Mouse (Mus musculus): ENCODE measurements around the gene Micall1.
A peak's percentile ranks its signal among the peaks of the same experiment; 100 is the strongest.

Gene Micall1

DNA sequence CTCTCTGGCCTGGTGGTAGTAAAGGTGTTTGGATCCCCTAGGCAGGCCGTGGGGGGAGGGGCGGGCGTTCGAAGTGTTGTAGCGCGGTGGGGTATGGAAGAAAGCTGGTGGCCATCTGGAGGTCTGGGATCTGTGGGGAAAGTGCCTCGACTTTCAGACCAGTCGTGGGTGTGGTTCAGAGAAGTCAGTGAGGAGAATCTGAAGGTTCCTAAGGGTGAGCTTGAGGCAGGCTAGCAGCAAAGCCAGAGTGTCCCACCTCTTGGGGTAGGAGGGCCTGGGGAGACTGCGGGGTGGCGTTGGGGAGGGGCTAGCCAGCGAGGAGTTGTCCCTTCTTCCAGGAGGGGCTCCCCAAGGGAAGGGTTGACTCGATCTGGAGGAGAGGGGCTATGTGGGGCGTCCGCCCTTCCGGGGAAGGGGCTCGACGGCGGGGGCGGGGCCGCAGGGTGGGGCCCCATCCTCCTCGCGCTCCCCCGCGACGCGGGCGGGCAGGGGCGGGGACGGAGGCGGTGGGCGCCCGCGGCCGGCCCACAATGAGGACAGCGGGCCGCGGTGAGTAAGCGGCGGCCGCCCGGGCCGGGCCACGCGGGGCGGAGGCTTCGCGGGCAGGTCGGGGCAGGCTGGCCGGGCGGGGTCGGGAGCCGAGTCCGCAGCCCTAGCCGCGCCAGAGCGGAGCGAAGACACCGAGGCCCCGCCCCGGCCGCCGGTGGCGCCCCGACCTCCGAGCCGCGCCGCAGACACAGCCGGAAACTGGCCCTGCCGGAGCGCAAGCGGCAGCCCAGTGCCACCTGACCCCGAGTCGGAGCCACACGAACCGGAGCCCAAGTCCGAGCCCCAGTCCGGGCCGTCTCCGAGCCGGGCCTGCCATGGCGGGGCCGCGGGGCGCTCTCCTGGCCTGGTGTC is at the start of gene Micall1:
TSS of gene Micall1 (plus strand) at position 478 of the 900 bp plus-strand sequence.
- Histone ChIP-seq H3K27me3 (ENCODE audit: control insufficient read depth, insufficient read depth, low read length, poor library complexity, severe bottlenecking) (no peaks in the 10 kb centered on the region; the same call in 1 of the 2 replicates), H3K36me3 (ENCODE audit: control insufficient read depth, insufficient read depth, low read length, poor library complexity, severe bottlenecking) (peaks cover 5% of the 10 kb centered on the region; the same call in 1 of the 2 replicates)
- peak; percentile 72 for DNase-seq (ENCODE audit: low read depth, low spot score)

DNA sequence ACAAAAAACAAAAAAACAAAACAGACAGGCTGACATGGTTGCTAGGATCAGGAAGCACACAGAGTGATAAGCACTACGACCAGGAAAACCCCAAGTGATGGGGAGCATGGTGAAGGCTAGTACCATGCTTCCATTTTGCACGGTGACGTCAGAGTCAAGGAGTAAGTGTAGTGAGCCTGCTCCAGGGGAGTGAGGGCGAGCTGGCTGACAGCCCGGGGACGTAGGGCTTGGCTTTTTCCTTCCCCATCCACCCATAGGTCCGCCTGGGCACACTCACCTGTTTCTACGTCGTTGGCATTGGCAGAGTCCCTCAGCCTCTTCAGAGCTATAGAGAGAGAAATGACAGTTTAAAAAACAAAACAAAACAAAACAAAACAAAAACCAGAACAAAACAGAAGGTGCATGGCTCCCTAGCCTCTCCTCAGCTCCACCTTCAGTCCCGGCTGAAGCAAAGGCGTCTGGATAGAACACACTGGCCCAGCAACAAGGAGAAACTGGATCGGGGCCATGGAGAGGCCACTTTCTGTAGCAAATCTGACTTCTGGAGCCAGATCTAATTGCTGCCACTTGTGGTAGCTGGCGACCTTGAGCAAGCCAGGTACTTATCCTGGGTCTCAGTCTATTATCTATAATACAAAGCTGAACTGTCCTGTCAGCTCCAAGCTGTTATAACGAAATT is 47.7 kb upstream of the Micall1 start:
- peaks cover 3% of the 10 kb centered on the region for H3K36me3 ChIP-seq (ENCODE audit: control insufficient read depth, insufficient read depth, low read length, poor library complexity, severe bottlenecking)
- DNase-seq (ENCODE audit: low read depth, low spot score): no peak
- no peaks in the 10 kb centered on the region for H3K27me3 ChIP-seq (ENCODE audit: control insufficient read depth, insufficient read depth, low read length, poor library complexity, severe bottlenecking)

DNA sequence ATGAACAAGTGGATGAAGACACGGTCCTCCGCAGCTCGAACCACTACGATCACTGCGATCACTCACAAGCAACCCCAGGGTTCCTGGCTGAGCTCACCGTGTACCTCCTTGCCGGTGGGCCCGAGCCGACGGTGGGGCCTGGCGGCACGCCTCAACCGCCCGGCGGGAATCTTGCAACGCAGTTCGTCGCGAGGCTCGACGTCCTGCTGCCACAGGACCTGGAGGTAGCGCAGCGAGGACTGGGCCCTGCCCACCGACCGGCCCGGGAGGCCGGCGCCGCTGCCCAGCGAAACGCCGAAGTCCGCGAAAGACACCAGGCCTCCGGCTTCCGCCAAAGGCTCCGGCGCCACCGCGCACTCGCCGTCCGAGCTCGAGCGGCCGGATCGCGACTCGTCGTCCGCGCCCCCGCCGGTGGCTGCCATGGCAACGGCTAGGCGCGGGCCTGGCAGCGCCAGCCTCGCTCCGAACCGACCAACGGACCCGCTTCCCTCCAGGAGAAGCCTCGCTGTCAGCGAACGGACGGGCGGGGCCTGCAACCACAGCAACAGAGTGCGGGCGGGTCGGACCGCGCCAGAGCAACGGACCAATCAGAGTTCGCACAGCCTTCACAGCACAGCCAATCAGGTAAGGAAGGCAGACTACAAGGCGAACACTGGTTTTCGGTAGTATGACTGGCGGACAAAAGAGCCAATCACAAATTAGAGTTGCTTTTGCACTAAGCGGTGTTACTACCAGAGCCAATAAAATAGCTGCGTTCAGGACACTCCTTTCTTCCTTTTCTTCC is 46.1 kb upstream of the Micall1 start, which contains the start of gene Ankrd54:
TSS of gene Ankrd54 (minus strand) at position 518 of the 784 bp plus-strand sequence.
- no peaks in the 10 kb centered on the region for H3K27me3 ChIP-seq (ENCODE audit: control insufficient read depth, insufficient read depth, low read length, poor library complexity, severe bottlenecking)
- peak; percentile 100 for DNase-seq (ENCODE audit: low read depth, low spot score)
- H3K36me3 ChIP-seq (ENCODE audit: control insufficient read depth, insufficient read depth, low read length, poor library complexity, severe bottlenecking): no peaks in the 10 kb centered on the region

DNA sequence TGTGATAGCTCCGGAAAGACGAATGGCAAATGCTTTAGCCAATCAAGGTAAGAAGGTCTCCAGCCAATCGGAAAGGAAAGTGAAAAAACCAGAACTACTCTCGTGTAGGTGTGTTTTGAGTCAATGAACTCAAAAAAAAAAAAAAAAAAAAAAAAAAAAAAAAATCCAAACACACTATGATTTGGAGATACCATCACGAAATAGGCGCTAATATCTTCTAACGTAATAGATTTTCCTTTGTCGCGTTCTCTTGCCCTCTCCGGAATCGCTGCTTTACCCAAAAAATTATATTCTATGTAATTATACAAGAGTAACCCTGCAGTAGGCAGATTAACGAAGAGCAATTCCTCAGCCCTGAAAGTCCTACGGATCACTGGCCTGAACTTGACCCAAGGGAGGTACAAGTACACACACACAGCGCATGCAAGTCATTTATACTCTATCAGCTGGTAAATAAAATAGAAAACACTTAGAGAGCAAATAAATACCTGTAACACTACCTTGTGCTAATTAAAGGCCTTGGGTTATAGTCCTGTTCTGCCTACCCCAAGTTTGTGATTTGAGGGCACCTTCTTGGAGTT is 45.4 kb upstream of the Micall1 start:
- Histone ChIP-seq H3K27me3 (ENCODE audit: control insufficient read depth, insufficient read depth, low read length, poor library complexity, severe bottlenecking) (no peaks in the 10 kb centered on the region), H3K36me3 (ENCODE audit: control insufficient read depth, insufficient read depth, low read length, poor library complexity, severe bottlenecking) (no peaks in the 10 kb centered on the region)
- DNase-seq (ENCODE audit: low read depth, low spot score): no peak

DNA sequence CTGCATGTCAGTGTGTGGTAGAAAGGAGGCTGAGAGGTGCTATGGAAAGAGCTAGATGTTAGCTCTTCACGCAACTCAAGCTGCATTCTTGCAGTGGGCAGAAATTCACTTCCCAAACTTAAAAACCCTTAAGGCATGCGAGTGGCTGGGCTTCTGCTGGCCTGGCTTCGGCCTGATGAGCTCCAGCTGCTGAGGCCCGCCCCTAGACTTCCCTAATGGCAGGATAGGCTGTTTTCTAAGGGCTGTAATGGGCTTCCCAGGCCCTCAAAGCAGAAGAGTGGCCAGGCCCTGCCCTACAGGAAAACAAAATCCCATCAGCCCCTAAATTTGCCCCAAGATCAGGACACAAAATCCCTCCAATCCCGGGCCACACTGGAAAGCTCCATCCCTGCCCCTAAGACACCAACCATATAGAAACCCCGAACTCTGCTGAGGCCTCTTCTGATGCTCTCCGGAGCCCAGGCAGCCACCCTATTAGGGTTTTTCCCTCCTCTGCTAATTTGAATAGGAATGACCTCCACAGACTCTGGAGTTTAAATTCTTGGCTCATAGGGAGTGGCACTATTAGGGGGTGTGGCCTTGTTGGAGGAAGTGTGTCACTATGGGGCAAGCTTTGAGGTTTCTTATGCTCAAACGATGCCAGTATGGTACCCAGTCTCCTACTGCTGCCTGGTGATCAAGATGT is 43.5 kb upstream of the Micall1 start:
- Histone ChIP-seq H3K36me3 (ENCODE audit: control insufficient read depth, insufficient read depth, low read length, poor library complexity, severe bottlenecking) (no peaks in the 10 kb centered on the region), H3K27me3 (ENCODE audit: control insufficient read depth, insufficient read depth, low read length, poor library complexity, severe bottlenecking) (no peaks in the 10 kb centered on the region)
- no peak for DNase-seq (ENCODE audit: low read depth, low spot score)

DNA sequence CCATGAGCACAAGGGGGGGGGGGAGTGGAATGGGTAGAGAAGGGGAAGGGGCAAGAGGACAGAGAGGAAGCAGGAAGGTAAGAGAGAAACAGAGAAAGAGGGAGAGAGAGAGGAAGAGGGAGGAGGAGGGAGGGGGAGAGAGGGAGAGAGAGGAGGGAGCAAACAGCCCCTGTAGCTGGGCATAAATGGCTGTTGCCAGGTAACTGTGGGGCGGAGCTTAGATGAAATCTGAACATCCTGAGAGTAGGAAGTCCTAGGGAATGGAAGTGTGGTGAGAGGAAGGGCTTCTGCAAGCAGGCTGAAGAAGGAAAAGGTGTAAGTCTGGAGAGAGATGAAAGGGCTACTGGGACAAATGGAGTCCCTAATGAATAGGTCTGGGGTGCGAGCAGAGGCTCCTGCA is 42.4 kb upstream of the Micall1 start:
- DNase-seq (ENCODE audit: low read depth, low spot score): no peak
- H3K36me3 ChIP-seq (ENCODE audit: control insufficient read depth, insufficient read depth, low read length, poor library complexity, severe bottlenecking): no peaks in the 10 kb centered on the region
- no peaks in the 10 kb centered on the region for H3K27me3 ChIP-seq (ENCODE audit: control insufficient read depth, insufficient read depth, low read length, poor library complexity, severe bottlenecking)

DNA sequence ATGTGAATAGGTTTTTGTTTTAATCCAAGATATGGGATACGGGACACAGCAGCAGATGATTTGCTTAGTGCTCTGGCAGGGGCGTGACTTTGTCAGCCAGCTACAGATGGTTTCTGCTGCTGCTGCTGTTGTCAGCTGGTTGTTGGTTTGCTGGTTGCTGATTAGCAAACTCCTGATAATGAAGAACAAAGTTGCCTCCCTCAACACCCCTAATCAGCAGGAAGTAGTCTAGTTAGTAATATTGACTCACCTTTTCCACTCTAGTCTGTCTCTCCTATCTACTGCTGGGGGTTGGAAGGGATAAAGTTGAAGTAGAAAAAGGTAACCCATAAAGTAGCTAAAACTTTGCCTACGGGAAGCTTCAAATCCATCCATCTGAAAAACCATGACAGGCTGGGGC is 41.1 kb upstream of the Micall1 start:
- no peak for DNase-seq (ENCODE audit: low read depth, low spot score)
- no peaks in the 10 kb centered on the region for H3K36me3 ChIP-seq (ENCODE audit: control insufficient read depth, insufficient read depth, low read length, poor library complexity, severe bottlenecking)
- H3K27me3 ChIP-seq (ENCODE audit: control insufficient read depth, insufficient read depth, low read length, poor library complexity, severe bottlenecking): no peaks in the 10 kb centered on the region

DNA sequence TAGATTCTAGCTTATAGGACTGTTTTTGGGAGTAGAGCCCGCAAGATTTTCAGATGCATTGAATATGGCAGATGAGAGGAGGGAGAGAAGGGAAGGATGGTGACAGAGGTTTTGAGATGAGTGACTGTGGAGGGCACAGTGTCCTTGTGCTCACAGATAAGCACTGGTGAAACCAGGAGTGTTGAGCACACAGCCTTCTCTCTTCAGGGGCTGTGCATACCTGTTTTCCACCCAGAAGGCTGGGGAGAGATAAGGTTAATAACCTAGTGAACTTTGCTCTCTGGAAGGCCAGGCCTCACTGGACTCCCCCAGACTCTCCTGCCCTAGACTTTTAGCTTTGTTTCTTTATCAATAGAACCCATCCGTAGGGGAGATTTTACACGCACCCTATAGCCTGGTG is 40.3 kb upstream of the Micall1 start:
- no peak for DNase-seq (ENCODE audit: low read depth, low spot score)
- Histone ChIP-seq H3K36me3 (ENCODE audit: control insufficient read depth, insufficient read depth, low read length, poor library complexity, severe bottlenecking) (no peaks in the 10 kb centered on the region), H3K27me3 (ENCODE audit: control insufficient read depth, insufficient read depth, low read length, poor library complexity, severe bottlenecking) (no peaks in the 10 kb centered on the region)

DNA sequence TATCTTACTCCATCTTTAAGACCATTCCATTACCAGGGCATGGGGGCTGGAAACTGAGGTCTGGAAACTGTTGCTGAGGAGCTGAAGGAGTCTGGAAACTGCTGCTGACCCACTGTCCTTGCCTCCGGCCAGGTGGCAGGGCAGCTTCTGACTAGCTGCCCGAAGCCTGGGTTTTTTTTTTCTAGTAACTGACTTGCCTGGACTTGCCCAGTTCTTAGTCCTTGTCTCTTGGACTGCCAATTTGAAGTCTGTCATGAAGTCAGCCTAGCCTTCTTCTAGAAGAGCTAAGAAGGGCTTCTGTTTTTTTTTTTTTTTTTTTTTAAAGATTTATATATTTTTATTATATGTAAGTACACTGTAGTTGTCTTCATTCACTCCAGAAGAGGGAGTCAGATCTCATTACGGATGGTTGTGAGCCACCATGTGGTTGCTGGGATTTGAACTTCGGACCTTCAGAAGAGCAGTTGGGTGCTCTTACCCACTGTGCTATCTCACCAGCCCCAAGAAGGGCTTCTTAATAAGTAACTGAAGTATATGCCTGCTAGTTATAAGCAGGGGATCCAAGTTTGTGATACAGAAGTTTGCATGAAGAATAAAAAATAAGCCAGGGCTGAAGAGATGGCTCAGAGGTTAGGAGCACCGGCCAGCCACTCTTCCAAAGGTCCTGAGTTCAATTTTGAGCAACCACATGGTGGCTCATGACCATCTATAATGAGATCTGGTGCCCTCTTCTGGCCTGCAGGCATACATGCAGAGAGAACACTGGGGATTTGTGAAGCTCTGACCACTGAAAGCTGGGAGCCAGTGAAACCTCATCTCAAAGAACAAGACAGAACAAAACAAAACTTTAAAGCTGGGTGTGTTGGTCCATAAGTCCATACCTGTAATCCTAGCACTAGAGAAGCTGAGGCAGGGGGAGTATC is 37.3 kb upstream of the Micall1 start:
- Histone ChIP-seq H3K27me3 (ENCODE audit: control insufficient read depth, insufficient read depth, low read length, poor library complexity, severe bottlenecking) (no peaks in the 10 kb centered on the region), H3K36me3 (ENCODE audit: control insufficient read depth, insufficient read depth, low read length, poor library complexity, severe bottlenecking) (no peaks in the 10 kb centered on the region)
- peak; percentile 60 for DNase-seq (ENCODE audit: low read depth, low spot score)

DNA sequence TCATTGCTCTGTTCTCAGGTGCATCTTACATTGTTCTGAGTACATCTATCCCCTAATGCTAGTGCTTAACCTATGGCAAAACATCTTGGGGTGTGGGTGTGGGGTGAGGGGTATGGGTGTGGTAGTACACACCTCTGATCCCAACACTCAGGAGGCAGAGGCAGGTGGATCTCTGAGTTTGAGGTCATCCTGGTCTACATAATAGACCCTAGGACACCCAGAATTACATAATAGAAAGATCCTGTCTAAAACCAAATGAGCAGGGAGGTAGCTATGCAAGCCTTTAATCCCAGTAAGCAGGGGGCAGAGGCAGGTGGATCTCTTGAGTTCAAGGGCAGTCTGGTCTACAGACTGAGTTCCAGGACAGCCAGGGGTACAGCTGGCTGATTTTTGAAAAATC is 34.9 kb upstream of the Micall1 start:
- Histone ChIP-seq H3K27me3 (ENCODE audit: control insufficient read depth, insufficient read depth, low read length, poor library complexity, severe bottlenecking) (no peaks in the 10 kb centered on the region), H3K36me3 (ENCODE audit: control insufficient read depth, insufficient read depth, low read length, poor library complexity, severe bottlenecking) (peaks cover 3% of the 10 kb centered on the region; the same call in 1 of the 2 replicates)
- DNase-seq (ENCODE audit: low read depth, low spot score): no peak

DNA sequence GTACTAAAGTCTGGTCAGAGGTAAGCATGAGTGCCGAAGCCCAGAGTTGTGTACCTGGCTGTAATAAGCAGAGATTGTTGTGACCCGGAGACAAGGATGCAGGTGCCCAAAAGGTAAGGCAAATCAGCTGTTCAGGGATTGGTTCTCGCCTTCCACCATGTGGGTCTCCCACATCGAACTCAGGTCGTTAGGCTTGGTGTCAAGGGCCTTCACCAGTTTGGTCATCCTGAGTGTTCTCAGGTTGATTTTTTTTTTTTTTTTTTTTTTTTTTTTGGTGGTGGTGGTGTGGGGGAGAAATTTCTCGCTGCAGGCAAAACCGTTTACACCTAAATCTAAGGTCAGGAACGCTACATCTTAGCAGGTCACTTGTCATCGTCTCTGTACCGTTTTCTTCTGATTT is 34.3 kb upstream of the Micall1 start:
- Histone ChIP-seq H3K27me3 (ENCODE audit: control insufficient read depth, insufficient read depth, low read length, poor library complexity, severe bottlenecking) (no peaks in the 10 kb centered on the region), H3K36me3 (ENCODE audit: control insufficient read depth, insufficient read depth, low read length, poor library complexity, severe bottlenecking) (peaks cover 5% of the 10 kb centered on the region)
- DNase-seq (ENCODE audit: low read depth, low spot score): no peak

DNA sequence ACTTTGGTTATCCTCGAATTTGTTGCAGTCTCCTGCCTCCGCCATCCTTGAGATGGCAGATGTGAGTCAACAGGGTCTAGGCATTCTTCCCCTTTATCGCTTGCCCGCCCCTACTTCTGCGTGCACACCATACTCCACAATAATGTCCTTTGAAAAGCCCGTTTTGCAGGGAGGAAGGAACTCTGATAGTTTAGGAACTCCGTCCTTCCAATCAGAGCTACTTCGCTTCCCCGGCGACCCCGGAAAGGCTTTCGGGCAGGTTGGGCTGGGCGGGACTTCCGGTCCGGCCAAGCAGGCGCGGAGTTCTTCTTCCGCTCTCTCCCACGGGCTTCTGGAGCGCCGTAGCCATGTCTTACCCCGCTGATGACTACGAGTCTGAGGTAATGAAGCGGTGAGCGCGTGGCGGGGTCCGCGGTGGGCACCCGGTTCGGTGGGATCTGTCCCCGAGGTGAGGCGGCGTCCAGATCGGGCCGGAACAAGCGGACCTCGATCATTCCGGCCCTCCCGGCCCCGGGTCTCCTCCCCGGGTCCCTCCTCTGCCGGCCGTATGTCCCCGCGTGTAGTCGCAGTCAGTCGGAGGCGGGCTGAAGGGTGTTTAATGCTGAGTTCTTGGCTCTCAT is 33.7 kb upstream of the Micall1 start, which contains the start of gene Eif3l:
TSS of gene Eif3l (plus strand) at position 267 of the 620 bp plus-strand sequence.
- H3K36me3 ChIP-seq (ENCODE audit: control insufficient read depth, insufficient read depth, low read length, poor library complexity, severe bottlenecking): peaks cover 10% of the 10 kb centered on the region
- no peaks in the 10 kb centered on the region for H3K27me3 ChIP-seq (ENCODE audit: control insufficient read depth, insufficient read depth, low read length, poor library complexity, severe bottlenecking)
- DNase-seq (ENCODE audit: low read depth, low spot score): peak; percentile 85

All from splenic B cell, adult 2 months (primary cell).